Mouse (Mus musculus): ENCODE data around the gene Camta1.

GRCm38 (mm10) chr4:150888492-150888891 is 973.2 kb downstream of the Camta1 start:
- TF ChIP-seq TAL1 (IDR thresholded peaks at IDR 0.05; ENCODE audit: low read length) = no peak
- TF ChIP-seq GATA1 (IDR thresholded peaks at IDR 0.05; ENCODE audit: low read length) = no peak
